Mouse (Mus musculus): ENCODE measurements at regions not wholly inside any gene's neighbourhood (a gene's known extent, or its start where the extent isn't known, plus 50 kb on each side); places are given as distances from the start of the nearest gene placed in this dataset.

- no peaks in the 10 kb centered on the region for H3K79me2 ChIP-seq (ENCODE audit: control insufficient read depth, insufficient read depth)
- no peak overlapping the region for H3K4me3 ChIP-seq
- H3K36me3 ChIP-seq (ENCODE audit: control insufficient read depth, insufficient read depth) = no peaks in the 10 kb centered on the region
- peaks cover 9% of the 10 kb centered on the region for H3K27me3 ChIP-seq (ENCODE audit: control insufficient read depth, insufficient read depth, insufficient read length)
- H3K4me2 ChIP-seq (ENCODE audit: low read depth) = no peak overlapping the region
- TF ChIP-seq REST (IDR thresholded peaks at IDR 0.05; ENCODE audit: insufficient read depth, insufficient read length) = no peak
- no peak for TF ChIP-seq E2F4 (IDR thresholded peaks at IDR 0.05; ENCODE audit: insufficient read depth)
- TF ChIP-seq CEBPB (IDR thresholded peaks at IDR 0.05; ENCODE audit: insufficient read depth, poor library complexity, severe bottlenecking) = no peak
- no peak for TF ChIP-seq TCF3 (IDR thresholded peaks at IDR 0.05; ENCODE audit: insufficient read length, low read depth)
- no peak for TF ChIP-seq MYOD1 (IDR thresholded peaks at IDR 0.05; ENCODE audit: control insufficient read depth in 1 of 3, insufficient read length in 2 of 3, low read depth in 2 of 3)
- TF ChIP-seq POLR2A (IDR thresholded peaks at IDR 0.05; ENCODE audit: insufficient read length, low read depth) = no peak
- TF ChIP-seq USF1 (IDR thresholded peaks at IDR 0.05; ENCODE audit: low read depth) = no peak
- TF ChIP-seq SRF (IDR thresholded peaks at IDR 0.05; ENCODE audit: control insufficient read depth, insufficient read length, low read depth) = no peak
- TF ChIP-seq MAX (IDR thresholded peaks at IDR 0.05; ENCODE audit: low read depth) = no peak
- TF ChIP-seq POLR2AphosphoS2 (IDR thresholded peaks at IDR 0.05; ENCODE audit: insufficient read length, low read depth) = no peak
- no peak for TF ChIP-seq TCF12 (IDR thresholded peaks at IDR 0.05; ENCODE audit: insufficient read depth, poor library complexity, severe bottlenecking)
- no peak for TF ChIP-seq MYOG (IDR thresholded peaks at IDR 0.05; ENCODE audit: control insufficient read depth in 1 of 3, insufficient read depth in 1 of 3, insufficient read length in 2 of 3, low read depth in 2 of 3)
- no peak overlapping the region for H3ac ChIP-seq (ENCODE audit: control insufficient read depth, insufficient read length)
Observed at GRCm38 (mm10) chr17:87521622-87522151, 75.0 kb upstream of the Calm2 start.

DNA sequence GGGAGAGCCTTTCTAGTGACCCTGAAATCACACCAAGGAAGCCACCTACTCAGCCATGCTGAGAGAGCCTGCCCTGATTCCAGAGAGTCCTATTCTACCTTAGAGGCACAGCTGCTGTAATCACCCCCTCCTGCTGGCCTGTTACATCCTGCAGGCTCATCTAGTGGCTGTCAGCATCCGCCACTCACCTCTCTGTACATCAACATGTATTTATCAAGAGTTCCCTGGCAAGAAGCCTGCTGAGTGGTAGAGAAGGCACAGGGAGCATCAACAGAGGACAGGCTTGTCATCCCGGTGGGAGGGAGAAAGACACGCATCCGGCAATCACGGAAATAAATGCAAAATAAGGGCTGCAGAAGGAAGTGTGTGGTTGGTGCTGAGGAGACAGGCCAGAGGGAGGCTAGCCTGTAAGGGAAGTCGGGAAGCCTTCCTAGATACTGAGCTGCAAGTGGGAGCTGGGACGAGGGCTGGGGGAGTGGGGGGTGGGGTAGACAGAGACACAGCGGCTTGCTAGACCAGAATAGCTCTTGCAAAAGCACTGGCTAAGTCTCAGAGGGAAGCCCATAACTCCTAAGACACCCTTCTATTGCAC is 75.9 kb upstream of the Calm2 start:
- H3K27me3 ChIP-seq (ENCODE audit: control insufficient read depth, insufficient read depth, insufficient read length) = peaks cover 9% of the 10 kb centered on the region
- no peak overlapping the region for H3ac ChIP-seq (ENCODE audit: control insufficient read depth, insufficient read length)
- no peaks in the 10 kb centered on the region for H3K36me3 ChIP-seq (ENCODE audit: control insufficient read depth, insufficient read depth)
- H3K4me3 ChIP-seq = no peak overlapping the region
- H3K4me2 ChIP-seq (ENCODE audit: low read depth) = no peak overlapping the region
- TF ChIP-seq TCF12 (IDR thresholded peaks at IDR 0.05; ENCODE audit: insufficient read depth, poor library complexity, severe bottlenecking) (no peak), POLR2AphosphoS2 (IDR thresholded peaks at IDR 0.05; ENCODE audit: insufficient read length, low read depth) (no peak), MAX (IDR thresholded peaks at IDR 0.05; ENCODE audit: low read depth) (no peak), MYOD1 (IDR thresholded peaks at IDR 0.05; ENCODE audit: control insufficient read depth in 1 of 3, insufficient read length in 2 of 3, low read depth in 2 of 3) (no peak), E2F4 (IDR thresholded peaks at IDR 0.05; ENCODE audit: insufficient read depth) (no peak), MYOG (IDR thresholded peaks at IDR 0.05; ENCODE audit: control insufficient read depth in 1 of 3, insufficient read depth in 1 of 3, insufficient read length in 2 of 3, low read depth in 2 of 3) (no peak), SRF (IDR thresholded peaks at IDR 0.05; ENCODE audit: control insufficient read depth, insufficient read length, low read depth) (no peak), USF1 (IDR thresholded peaks at IDR 0.05; ENCODE audit: low read depth) (no peak), POLR2A (IDR thresholded peaks at IDR 0.05; ENCODE audit: insufficient read length, low read depth) (no peak), CEBPB (IDR thresholded peaks at IDR 0.05; ENCODE audit: insufficient read depth, poor library complexity, severe bottlenecking) (no peak), TCF3 (IDR thresholded peaks at IDR 0.05; ENCODE audit: insufficient read length, low read depth) (no peak), REST (IDR thresholded peaks at IDR 0.05; ENCODE audit: insufficient read depth, insufficient read length) (no peak)
- no peaks in the 10 kb centered on the region for H3K79me2 ChIP-seq (ENCODE audit: control insufficient read depth, insufficient read depth)

- Histone ChIP-seq H3K79me2 (ENCODE audit: control insufficient read depth, insufficient read depth) (no peaks in the 10 kb centered on the region), H3K27me3 (ENCODE audit: control insufficient read depth, insufficient read depth, insufficient read length) (peaks cover 9% of the 10 kb centered on the region), H3K36me3 (ENCODE audit: control insufficient read depth, insufficient read depth) (no peaks in the 10 kb centered on the region), H3K4me2 (ENCODE audit: low read depth) (no peak overlapping the region), H3ac (ENCODE audit: control insufficient read depth, insufficient read length) (no peak overlapping the region), H3K4me3 (no peak overlapping the region)
- TF ChIP-seq MAX (IDR thresholded peaks at IDR 0.05; ENCODE audit: low read depth) (no peak), SRF (IDR thresholded peaks at IDR 0.05; ENCODE audit: control insufficient read depth, insufficient read length, low read depth) (no peak)
Observed at GRCm38 (mm10) chr17:87523643-87524042, 76.9 kb upstream of the Calm2 start.

- no peaks in the 10 kb centered on the region for H3K36me3 ChIP-seq (ENCODE audit: control insufficient read depth, insufficient read depth)
- TF ChIP-seq REST (IDR thresholded peaks at IDR 0.05; ENCODE audit: insufficient read depth, insufficient read length) = no peak
- TF ChIP-seq MAX (IDR thresholded peaks at IDR 0.05; ENCODE audit: low read depth) = no peak
- no peak for TF ChIP-seq SRF (IDR thresholded peaks at IDR 0.05; ENCODE audit: control insufficient read depth, insufficient read length, low read depth)
- no peak for TF ChIP-seq MYOG (IDR thresholded peaks at IDR 0.05; ENCODE audit: control insufficient read depth in 1 of 3, insufficient read depth in 1 of 3, insufficient read length in 2 of 3, low read depth in 2 of 3)
- TF ChIP-seq TCF12 (IDR thresholded peaks at IDR 0.05; ENCODE audit: insufficient read depth, poor library complexity, severe bottlenecking) = no peak
- TF ChIP-seq POLR2A (IDR thresholded peaks at IDR 0.05; ENCODE audit: insufficient read length, low read depth) = no peak
- TF ChIP-seq MYOD1 (IDR thresholded peaks at IDR 0.05; ENCODE audit: control insufficient read depth in 1 of 3, insufficient read length in 2 of 3, low read depth in 2 of 3) = no peak
- no peak for TF ChIP-seq POLR2AphosphoS2 (IDR thresholded peaks at IDR 0.05; ENCODE audit: insufficient read length, low read depth)
- TF ChIP-seq CEBPB (IDR thresholded peaks at IDR 0.05; ENCODE audit: insufficient read depth, poor library complexity, severe bottlenecking) = no peak
- TF ChIP-seq TCF3 (IDR thresholded peaks at IDR 0.05; ENCODE audit: insufficient read length, low read depth) = no peak
- no peak for TF ChIP-seq USF1 (IDR thresholded peaks at IDR 0.05; ENCODE audit: low read depth)
- no peak for TF ChIP-seq E2F4 (IDR thresholded peaks at IDR 0.05; ENCODE audit: insufficient read depth)
- no peak overlapping the region for H3K4me2 ChIP-seq (ENCODE audit: low read depth)
- no peak overlapping the region for H3K4me3 ChIP-seq
- H3K27me3 ChIP-seq (ENCODE audit: control insufficient read depth, insufficient read depth, insufficient read length) = no peaks in the 10 kb centered on the region
- no peaks in the 10 kb centered on the region for H3K79me2 ChIP-seq (ENCODE audit: control insufficient read depth, insufficient read depth)
- H3ac ChIP-seq (ENCODE audit: control insufficient read depth, insufficient read length) = no peak overlapping the region
Observed at GRCm38 (mm10) chr17:87527174-87527573, 80.4 kb upstream of the Calm2 start.

Measured in myocyte (in vitro differentiated cells).